Mouse (Mus musculus) lung, postnatal 0 days (tissue): ENCODE results near the gene Lama1. TPM values are rescaled to one million over a fixed set of nuclear protein-coding genes. Genes with fewer than 3 reads are reported as not detected.

ENCODE experiments used
- ATAC-seq: fragments of 200-750 bp; cut with Nextera tagmentation; 2 replicates; pipeline ENCODE4 v1.8.0; 2017; ENCODE audit warnings: moderate library complexity
- DNase-seq: peaks from one replicate; pipeline ENCODE4 v3.0.0-alpha.2; 2016; ENCODE audit warnings: low spot score
- H3K27ac ChIP-seq: fragments of 300-500 bp; sonication (generic); 2 replicates; pipeline ENCODE4 v1.5.1; 2014; ENCODE audit warnings: antibody characterized with exemption, mild to moderate bottlenecking, low read length, mixed read lengths
- H3K27me3 ChIP-seq: fragments of 300-500 bp; sonication (generic); replicated peaks from 2 replicates; pipeline ENCODE4 v1.6.1; 2014; ENCODE audit warnings: low read length, mixed read lengths; ENCODE audit not compliant: insufficient read depth
- H3K36me3 ChIP-seq: fragments of 300-500 bp; sonication (generic); 2 replicates; pipeline ENCODE4 v1.6.1; 2014; ENCODE audit warnings: low read length, mixed read lengths; ENCODE audit not compliant: insufficient read depth
- H3K4me1 ChIP-seq: fragments of 300-500 bp; sonication (generic); 2 replicates; pipeline ENCODE4 v1.6.1; 2014; ENCODE audit warnings: antibody characterized with exemption, low read depth, low read length, mixed read lengths; ENCODE audit not compliant: insufficient read depth
- H3K4me2 ChIP-seq: fragments of 300-500 bp; sonication (generic); replicated peaks from 2 replicates; pipeline ENCODE4 v1.6.1; 2014; ENCODE audit warnings: low read depth, mild to moderate bottlenecking, low read length, moderate library complexity, mixed read lengths
- H3K4me3 ChIP-seq: fragments of 300-500 bp; sonication (generic); 2 replicates; pipeline ENCODE4 v1.5.1; 2014; ENCODE audit warnings: low read depth, low read length
- H3K9ac ChIP-seq: fragments of 300-500 bp; sonication (generic); replicated peaks from 2 replicates; pipeline ENCODE4 v1.6.1; 2014; ENCODE audit warnings: low read depth, mild to moderate bottlenecking
- H3K9me3 ChIP-seq: fragments of 300-500 bp; sonication (generic); 2 replicates; pipeline ENCODE4 v1.6.1; 2016; ENCODE audit warnings: low read length, mixed read lengths
- CTCF ChIP-seq: IDR thresholded peaks from 2 replicates; pipeline ENCODE4 v1.5.1; 2016; ENCODE audit warnings: antibody characterized with exemption, mild to moderate bottlenecking
- EP300 ChIP-seq: IDR thresholded peaks from 2 replicates; pipeline ENCODE4 v1.6.1; 2016; ENCODE audit warnings: antibody characterized with exemption, mild to moderate bottlenecking, control low read depth
- WGBS: fragments of 180-500 bp; shearing (Covaris S2); extraction: QIAGEN DNeasy Blood & Tissue Kit; methylation state at CpG from one replicate; pipeline ENCODE4 v1.1.7; 2014; 5-methylcytosine and 5-hydroxymethylcytosine counted together
- polyA plus RNA-seq: library from polyadenylated mRNA; unstranded; fragments of >200 nt; fragmentation: Nextera tagmentation; extraction: Ambion mirVana; gene quantifications from 2 replicates; pipeline ENCODE4 v1.2.1, GENCODE M21; 2015

Gene Lama1
- polyA plus RNA-seq, 1 experiment from 2014 or later, result 0.80 TPM

DNA sequence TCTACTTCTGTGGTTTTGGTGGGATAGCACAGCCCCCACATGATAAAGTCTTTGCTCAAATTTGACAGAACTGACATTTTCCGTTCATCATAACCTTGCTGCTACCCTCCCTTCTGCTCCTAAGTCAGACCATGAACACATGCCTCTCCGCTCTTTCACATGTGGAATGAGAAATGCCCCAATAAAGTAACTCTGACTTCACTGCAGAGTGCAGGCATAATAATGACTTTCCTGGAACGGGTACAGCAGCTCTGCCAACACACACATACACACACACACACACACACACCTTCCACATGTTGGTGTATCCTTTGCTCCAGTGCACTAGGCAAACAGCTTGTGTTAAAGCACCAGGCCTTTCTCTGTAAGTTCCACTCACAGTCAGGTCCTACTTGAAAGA lies 167.9 kb downstream of the Lama1 start:
- TF ChIP-seq EP300 (no peak), CTCF (no peak)
- DNase-seq, result no peak
- Histone ChIP-seq H3K4me1 (no peaks in the 10 kb centered on the region), H3K36me3 (peaks cover 18% of the 10 kb centered on the region; the same call in 1 of the 2 replicates), H3K4me3 (no peak overlapping the region), H3K9me3 (no peaks in the 10 kb centered on the region), H3K27me3 (no peaks in the 10 kb centered on the region), H3K4me2 (no peak overlapping the region), H3K27ac (no peak overlapping the region), H3K9ac (no peak overlapping the region)
- no peak for ATAC-seq
- WGBS, result 79% methylated on average over 3 of the region's 3 CpGs

DNA sequence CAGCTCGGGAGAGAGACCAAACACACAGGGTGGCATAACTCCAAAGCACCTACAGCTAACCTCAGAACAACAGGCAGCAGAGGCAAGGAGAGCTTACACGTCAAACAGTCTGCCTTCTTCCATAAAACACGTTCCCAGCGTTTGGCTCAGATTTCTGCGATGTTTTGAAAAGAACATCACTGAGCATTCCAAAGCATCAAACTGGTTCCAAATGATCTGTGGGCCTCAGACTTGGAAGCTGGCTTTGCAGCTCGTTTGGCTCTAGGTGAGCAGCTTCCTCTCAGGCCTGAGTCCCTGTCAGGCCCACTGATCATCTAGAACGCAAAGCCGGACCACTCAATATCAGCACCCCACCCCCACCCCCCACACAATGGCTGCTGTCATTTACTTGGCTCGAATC lies 169.0 kb downstream of the Lama1 start:
- H3K27me3 ChIP-seq, result no peaks in the 10 kb centered on the region
- 50% methylated on average over 9 of the region's 9 CpGs for WGBS

DNA sequence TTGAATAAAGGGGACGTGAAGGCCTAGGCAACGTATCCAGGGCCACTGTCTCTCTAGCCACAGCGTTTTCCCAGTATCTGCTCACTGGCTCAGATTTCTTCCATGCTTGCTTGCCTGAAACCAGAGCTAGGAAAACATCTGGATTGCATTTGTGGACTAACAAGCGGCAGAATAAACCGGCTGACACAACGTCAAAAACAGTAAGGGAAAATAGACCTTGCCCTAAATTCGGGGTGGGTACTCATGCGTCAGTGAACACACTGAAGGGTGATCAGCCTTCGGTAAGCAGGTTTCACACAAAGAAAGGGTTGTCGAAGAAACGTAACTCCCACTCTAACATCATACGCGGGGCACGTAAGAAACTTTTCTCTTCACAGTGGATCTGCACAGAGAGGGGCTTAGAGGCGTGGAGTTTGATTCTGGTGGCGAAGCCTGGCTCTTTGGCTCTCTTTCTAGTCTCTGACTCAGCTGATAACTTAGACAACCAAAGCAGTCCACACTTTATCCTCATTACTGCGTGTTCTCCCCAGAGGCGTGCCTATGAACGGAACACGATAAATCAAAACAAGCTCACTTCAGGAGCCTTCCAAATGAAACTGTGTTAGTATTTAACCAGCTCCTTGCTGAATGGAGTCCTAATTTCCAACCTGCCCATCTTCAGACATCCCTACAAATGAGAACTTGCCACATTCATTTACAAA lies 169.6 kb downstream of the Lama1 start:
- Histone ChIP-seq H3K9ac (no peak overlapping the region), H3K36me3 (peaks cover 18% of the 10 kb centered on the region; the same call in 1 of the 2 replicates), H3K4me1 (no peaks in the 10 kb centered on the region), H3K27ac (peak overlapping the region; percentile 32; the same call in 1 of the 2 replicates), H3K4me3 (no peak overlapping the region), H3K9me3 (no peaks in the 10 kb centered on the region), H3K4me2 (no peak overlapping the region), H3K27me3 (no peaks in the 10 kb centered on the region)
- TF ChIP-seq CTCF, result no peak
- no peak for TF ChIP-seq EP300
- ATAC-seq, result no peak
- peak; percentile 38 for DNase-seq
- WGBS, result 70% methylated on average over 20 of the region's 20 CpGs

More for the DNA sequence above, 169.0 kb downstream of the Lama1 start:
- ATAC-seq (peak; percentile 31; the same call in 1 of the 2 replicates), DNase-seq (peak; percentile 57)
- H3K4me1 ChIP-seq, result no peaks in the 10 kb centered on the region
- peaks cover 18% of the 10 kb centered on the region; the same call in 1 of the 2 replicates for H3K36me3 ChIP-seq
- H3K9ac ChIP-seq, result no peak overlapping the region
- TF ChIP-seq EP300, result no peak
- no peak for TF ChIP-seq CTCF
- no peak overlapping the region for H3K4me2 ChIP-seq
- no peaks in the 10 kb centered on the region for H3K9me3 ChIP-seq
- H3K4me3 ChIP-seq, result no peak overlapping the region
- peak overlapping the region; percentile 32; the same call in 1 of the 2 replicates for H3K27ac ChIP-seq

DNA sequence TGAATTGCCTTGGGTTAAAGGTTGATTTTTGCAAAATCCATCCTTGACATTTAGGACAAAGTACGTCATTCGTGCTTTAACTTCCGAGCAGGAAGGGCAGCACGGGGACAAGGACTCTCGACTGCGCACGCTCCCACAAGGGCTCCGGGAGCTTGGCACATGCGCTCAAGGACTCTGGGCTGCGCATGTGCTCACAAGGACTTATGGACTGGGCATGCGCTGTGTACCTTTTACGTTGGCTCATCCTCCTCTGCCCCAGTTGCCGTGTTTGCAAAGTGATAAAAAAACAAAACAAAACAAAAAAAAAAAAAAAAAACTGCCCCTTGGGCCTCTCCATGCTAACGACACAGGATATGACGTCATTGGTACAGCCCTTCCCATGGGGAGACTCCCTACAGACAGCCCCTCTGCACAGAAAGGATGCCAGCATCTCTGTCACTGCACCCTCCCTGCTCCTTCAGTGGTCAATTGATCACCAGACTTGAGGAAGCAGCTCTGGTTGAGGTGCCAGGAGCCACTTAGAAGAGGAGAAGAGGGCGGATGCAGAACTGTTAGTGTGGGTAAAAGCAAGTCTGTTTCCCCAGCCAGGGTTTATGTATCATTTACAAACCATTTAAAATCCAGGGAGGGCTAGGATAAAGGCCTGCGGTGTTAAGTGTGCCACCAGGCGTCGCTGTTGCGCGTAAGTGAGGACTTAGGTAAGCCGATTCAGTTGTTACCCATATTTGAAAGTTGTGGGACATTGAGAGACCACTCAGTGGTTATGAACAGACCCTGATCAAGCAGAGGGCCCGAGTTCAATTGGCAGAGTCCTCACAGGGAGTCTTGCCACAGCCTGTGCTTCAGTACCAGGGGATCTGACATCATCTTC lies 172.9 kb downstream of the Lama1 start:
- H3K36me3 ChIP-seq, result peaks cover 23% of the 10 kb centered on the region; the same call in 1 of the 2 replicates
- WGBS, result 67% methylated on average over 23 of the region's 23 CpGs

More for the DNA sequence above, 172.9 kb downstream of the Lama1 start:
- no peak overlapping the region for H3K27ac ChIP-seq
- DNase-seq, result peak; percentile 62
- TF ChIP-seq EP300, result no peak
- peak; percentile 84 for TF ChIP-seq CTCF
- H3K4me1 ChIP-seq, result no peaks in the 10 kb centered on the region
- no peak overlapping the region for H3K4me2 ChIP-seq
- H3K4me3 ChIP-seq, result no peak overlapping the region
- H3K9me3 ChIP-seq, result no peaks in the 10 kb centered on the region
- peak; percentile 69 for ATAC-seq
- H3K9ac ChIP-seq, result no peak overlapping the region
- no peaks in the 10 kb centered on the region for H3K27me3 ChIP-seq

Other genes starting within 250 kb of the Lama1 start
- gene Lrrc30, start 64.5 kb upstream of the Lama1 start, polyA plus RNA-seq, result not detected in 2 replicates